Mouse (Mus musculus) lung, postnatal 0 days (tissue): Measurements from ENCODE around the gene Il9.

Experiments
- CTCF ChIP-seq: IDR thresholded peaks from 2 replicates; pipeline ENCODE4 v1.5.1; 2016; ENCODE audit warnings: antibody characterized with exemption, mild to moderate bottlenecking
- EP300 ChIP-seq: IDR thresholded peaks from 2 replicates; pipeline ENCODE4 v1.6.1; 2016; ENCODE audit warnings: antibody characterized with exemption, mild to moderate bottlenecking, control low read depth

- TF ChIP-seq CTCF (no peak), EP300 (no peak)
Observed at GRCm38 (mm10) chr13:56449239-56450030, 32.6 kb downstream of the Il9 start.
